Mouse (Mus musculus) myocyte (in vitro differentiated cells): ENCODE results near the gene Frs2. TPM values are rescaled to one million over a fixed set of nuclear protein-coding genes. Genes with fewer than 3 reads are reported as not detected.

Experiments
- H3K27me3 ChIP-seq: one replicate; pipeline ENCODE4 v1.6.1; 2011; ENCODE audit not compliant: control insufficient read depth, insufficient read depth, insufficient read length
- H3K36me3 ChIP-seq: one replicate; pipeline ENCODE4 v1.6.1; 2011; ENCODE audit not compliant: control insufficient read depth, insufficient read depth
- H3K4me2 ChIP-seq: one replicate; pipeline ENCODE4 v1.6.1; 2011; ENCODE audit warnings: low read depth, control low read depth
- H3K4me3 ChIP-seq: one replicate; pipeline ENCODE4 v1.5.1; 2011; ENCODE audit warnings: mild to moderate bottlenecking, control low read depth, moderate library complexity
- H3K79me2 ChIP-seq: one replicate; pipeline ENCODE4 v1.6.1; 2011; ENCODE audit not compliant: control insufficient read depth, insufficient read depth
- H3ac ChIP-seq: one replicate; pipeline ENCODE4 v1.6.1; 2011; ENCODE audit not compliant: control insufficient read depth, insufficient read length
- CEBPB ChIP-seq: IDR thresholded peaks from 2 replicates; pipeline ENCODE4 v1.6.1; 2011; ENCODE audit warnings: mild to moderate bottlenecking, moderate library complexity; ENCODE audit not compliant: poor library complexity, insufficient read depth, severe bottlenecking
- E2F4 ChIP-seq: IDR thresholded peaks from one replicate; pipeline ENCODE4 v1.6.1; 2011; ENCODE audit warnings: mild to moderate bottlenecking, control low read depth, moderate library complexity; ENCODE audit not compliant: insufficient read depth
- MAX ChIP-seq: IDR thresholded peaks from one replicate; pipeline ENCODE4 v1.6.1; 2011; ENCODE audit warnings: low read depth, mild to moderate bottlenecking, control low read depth
- MYOD1 ChIP-seq, 3 experiments: IDR thresholded peaks; one replicate each; pipeline ENCODE4 v1.6.1; 2011; ENCODE audit warnings: control low read depth in 2 of 3, low read depth in 2 of 3, mild to moderate bottlenecking in 2 of 3, moderate library complexity in 1 of 3; ENCODE audit not compliant: insufficient read length in 2 of 3, control insufficient read depth in 1 of 3
- MYOG ChIP-seq, 3 experiments: IDR thresholded peaks; one replicate each; pipeline ENCODE4 v1.6.1; 2011; ENCODE audit warnings: control low read depth in 2 of 3, low read depth in 2 of 3, mild to moderate bottlenecking in 2 of 3; ENCODE audit not compliant: insufficient read length in 2 of 3, control insufficient read depth in 1 of 3, insufficient read depth in 1 of 3
- POLR2A ChIP-seq: IDR thresholded peaks from one replicate; pipeline ENCODE4 v1.6.1; 2011; ENCODE audit warnings: low read depth, mild to moderate bottlenecking, control low read depth, moderate library complexity; ENCODE audit not compliant: insufficient read length
- POLR2AphosphoS2 ChIP-seq: IDR thresholded peaks from one replicate; pipeline ENCODE4 v1.6.1; 2011; ENCODE audit warnings: low read depth, control low read depth; ENCODE audit not compliant: insufficient read length
- REST ChIP-seq: IDR thresholded peaks from one replicate; pipeline ENCODE4 v1.6.1; 2011; ENCODE audit warnings: mild to moderate bottlenecking, control low read depth, moderate library complexity; ENCODE audit not compliant: insufficient read depth, insufficient read length
- SRF ChIP-seq: IDR thresholded peaks from one replicate; pipeline ENCODE4 v1.6.1; 2011; ENCODE audit warnings: low read depth; ENCODE audit not compliant: control insufficient read depth, insufficient read length
- TCF12 ChIP-seq: IDR thresholded peaks from one replicate; pipeline ENCODE4 v1.6.1; 2011; ENCODE audit warnings: mild to moderate bottlenecking, control low read depth; ENCODE audit not compliant: poor library complexity, insufficient read depth, severe bottlenecking
- TCF3 ChIP-seq: IDR thresholded peaks from one replicate; pipeline ENCODE4 v1.6.1; 2011; ENCODE audit warnings: low read depth, control low read depth; ENCODE audit not compliant: insufficient read length
- USF1 ChIP-seq: IDR thresholded peaks from one replicate; pipeline ENCODE4 v1.6.1; 2011; ENCODE audit warnings: low read depth, mild to moderate bottlenecking, control low read depth, moderate library complexity
- polyA plus RNA-seq: library from polyadenylated mRNA; unstranded; fragments of >200 nt; fragmentation: generic; extraction: Trizol; gene quantifications from one replicate; pipeline ENCODE4 v1.2.1, GENCODE M21; 2012; ENCODE audit warnings: missing spikeins

Frs2 gene
- polyA plus RNA-seq, 1 experiment: 6.6 TPM

- H3K36me3 ChIP-seq: no peaks in the 10 kb centered on the region
- peaks cover 99% of the 10 kb centered on the region for H3K79me2 ChIP-seq
- H3ac ChIP-seq: no peak overlapping the region
- H3K27me3 ChIP-seq: no peaks in the 10 kb centered on the region
- no peak overlapping the region for H3K4me3 ChIP-seq
- TF ChIP-seq USF1 (no peak), POLR2AphosphoS2 (no peak), REST (no peak), POLR2A (no peak), SRF (no peak), CEBPB (no peak), MYOD1 (IDR thresholded peaks at IDR 0.05; ENCODE audit: control insufficient read depth in 1 of 3, insufficient read length in 2 of 3, low read depth in 2 of 3) (no peak), TCF12 (no peak)
- no peak overlapping the region for H3K4me2 ChIP-seq
These were observed 29.9 kb downstream of the Frs2 start for GRCm38 (mm10) chr10:117118421-117118831.

- H3K4me2 ChIP-seq: no peak overlapping the region
- no peaks in the 10 kb centered on the region for H3K27me3 ChIP-seq
- H3K4me3 ChIP-seq: no peak overlapping the region
- H3ac ChIP-seq: no peak overlapping the region
- no peak for TF ChIP-seq POLR2AphosphoS2
- H3K79me2 ChIP-seq: peaks cover 99% of the 10 kb centered on the region
- H3K36me3 ChIP-seq: no peaks in the 10 kb centered on the region
These were observed 32.7 kb downstream of the Frs2 start for GRCm38 (mm10) chr10:117115652-117116051.

GRCm38 (mm10) chr10:117112545-117112944, 35.8 kb downstream of the Frs2 start:
- Histone ChIP-seq H3K79me2 (peaks cover 100% of the 10 kb centered on the region), H3ac (no peak overlapping the region), H3K4me2 (no peak overlapping the region), H3K4me3 (no peak overlapping the region), H3K27me3 (no peaks in the 10 kb centered on the region), H3K36me3 (no peaks in the 10 kb centered on the region)
- no peak for TF ChIP-seq REST
- no peak for TF ChIP-seq USF1
- no peak for TF ChIP-seq TCF3
- no peak for TF ChIP-seq POLR2A
- TF ChIP-seq MAX: no peak

GRCm38 (mm10) chr10:117111455-117111854, 36.9 kb downstream of the Frs2 start:
- Histone ChIP-seq H3K4me3 (no peak overlapping the region), H3K36me3 (no peaks in the 10 kb centered on the region), H3K79me2 (peaks cover 98% of the 10 kb centered on the region), H3K27me3 (no peaks in the 10 kb centered on the region), H3ac (no peak overlapping the region), H3K4me2 (no peak overlapping the region)
- no peak for TF ChIP-seq SRF
- TF ChIP-seq USF1: no peak
- no peak for TF ChIP-seq E2F4
- no peak for TF ChIP-seq POLR2A

DNA sequence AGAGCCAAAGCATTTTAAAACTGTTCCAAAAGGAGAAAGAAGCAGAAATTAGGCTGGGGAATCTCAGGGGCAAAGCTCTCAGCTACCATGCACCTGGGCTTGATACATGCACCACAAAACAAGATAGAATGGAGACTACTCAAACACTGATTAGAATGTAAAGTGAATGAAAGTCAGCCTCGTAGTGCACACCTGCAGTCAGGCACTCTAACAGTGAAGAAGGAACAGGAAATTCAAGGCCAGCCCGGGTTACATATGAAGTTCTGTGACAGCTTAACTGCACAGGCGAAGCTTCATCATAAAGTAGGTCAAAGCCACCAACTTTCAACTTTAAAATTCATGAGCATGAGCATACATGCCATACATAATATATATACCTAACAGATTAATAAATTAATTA, 38.1 kb downstream of the Frs2 start:
- H3K79me2 ChIP-seq: peaks cover 98% of the 10 kb centered on the region
- H3K27me3 ChIP-seq: no peaks in the 10 kb centered on the region
- no peak overlapping the region for H3K4me2 ChIP-seq
- no peaks in the 10 kb centered on the region for H3K36me3 ChIP-seq
- no peak overlapping the region for H3K4me3 ChIP-seq
- no peak for TF ChIP-seq USF1
- no peak for TF ChIP-seq CEBPB
- no peak for TF ChIP-seq MYOG (IDR thresholded peaks at IDR 0.05; ENCODE audit: control insufficient read depth in 1 of 3, insufficient read depth in 1 of 3, insufficient read length in 2 of 3, low read depth in 2 of 3)
- TF ChIP-seq REST: no peak
- no peak for TF ChIP-seq MAX
- TF ChIP-seq TCF12: no peak
- no peak for TF ChIP-seq SRF
- TF ChIP-seq POLR2AphosphoS2: no peak
- TF ChIP-seq MYOD1 (IDR thresholded peaks at IDR 0.05; ENCODE audit: control insufficient read depth in 1 of 3, insufficient read length in 2 of 3, low read depth in 2 of 3): no peak
- no peak for TF ChIP-seq POLR2A
- no peak for TF ChIP-seq TCF3
- TF ChIP-seq E2F4: no peak
- no peak overlapping the region for H3ac ChIP-seq

- Histone ChIP-seq H3K4me2 (no peak overlapping the region), H3K36me3 (no peaks in the 10 kb centered on the region), H3K27me3 (no peaks in the 10 kb centered on the region), H3K4me3 (no peak overlapping the region), H3K79me2 (peaks cover 97% of the 10 kb centered on the region), H3ac (no peak overlapping the region)
- TF ChIP-seq TCF12 (no peak), POLR2AphosphoS2 (no peak), SRF (no peak)
These were observed 41.6 kb downstream of the Frs2 start for GRCm38 (mm10) chr10:117106686-117107085.
